Mouse (Mus musculus) megakaryocyte-erythroid progenitor cell, adult 5 weeks (primary cell): Measurements from ENCODE around the gene Gpld1. TPM values are rescaled to one million over a fixed set of nuclear protein-coding genes. Genes with fewer than 3 reads are reported as not detected.

ENCODE experiments used
- polyA plus RNA-seq: library from polyadenylated mRNA; stranded (reverse); fragments of >175 nt; gene quantifications from 2 replicates; pipeline ENCODE4 v1.2.3, GENCODE M21; 2012

The Gpld1 gene
- polyA plus RNA-seq: 0.12 and 0.13 TPM in 2 replicates

GRCm38 (mm10) chr13:24942512-24943282, at the start of gene Gpld1:
TSS of gene Gpld1 (plus strand) at chr13:24943152.

DNA sequence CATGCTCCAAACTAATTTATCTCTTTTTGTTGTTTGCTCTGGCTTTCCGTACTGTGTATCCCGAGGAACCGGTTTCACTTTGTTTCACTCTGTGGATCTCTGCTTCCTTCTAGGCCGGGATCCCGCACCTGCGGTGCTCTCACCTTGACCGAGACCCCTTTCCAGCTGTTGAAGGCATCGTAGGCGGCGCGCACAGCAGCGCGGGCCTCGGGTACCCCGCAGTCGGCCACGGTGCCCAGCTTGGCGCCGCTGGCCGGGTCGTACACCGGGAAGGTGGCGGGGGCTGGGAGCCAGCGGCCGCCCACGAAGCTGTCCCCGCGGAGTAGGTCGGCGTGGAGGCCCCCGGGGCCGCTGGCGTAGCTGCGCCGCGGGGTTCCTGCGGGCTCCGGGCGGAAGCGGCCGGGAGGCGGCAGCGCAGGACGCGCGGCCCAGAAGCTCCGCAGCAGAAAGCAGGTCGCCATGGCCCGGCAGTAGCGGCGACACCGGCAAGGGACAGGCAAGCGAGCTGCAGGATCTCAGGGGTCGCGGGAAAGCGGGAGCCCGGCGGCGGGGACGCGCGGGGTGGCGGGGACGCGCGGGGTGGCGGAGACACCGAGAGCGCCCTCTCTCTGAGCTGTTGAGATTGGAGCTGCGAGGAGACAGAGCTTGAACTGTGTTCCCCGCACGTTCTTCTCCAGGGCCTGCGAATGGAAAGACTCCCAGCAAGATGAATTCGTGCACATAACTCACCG, 5.7 kb upstream of the Gpld1 start, which contains the start of gene Aldh5a1:
Gene Aldh5a1, minus strand, starts transcription at position 554 of the 731 bp plus-strand sequence.

DNA sequence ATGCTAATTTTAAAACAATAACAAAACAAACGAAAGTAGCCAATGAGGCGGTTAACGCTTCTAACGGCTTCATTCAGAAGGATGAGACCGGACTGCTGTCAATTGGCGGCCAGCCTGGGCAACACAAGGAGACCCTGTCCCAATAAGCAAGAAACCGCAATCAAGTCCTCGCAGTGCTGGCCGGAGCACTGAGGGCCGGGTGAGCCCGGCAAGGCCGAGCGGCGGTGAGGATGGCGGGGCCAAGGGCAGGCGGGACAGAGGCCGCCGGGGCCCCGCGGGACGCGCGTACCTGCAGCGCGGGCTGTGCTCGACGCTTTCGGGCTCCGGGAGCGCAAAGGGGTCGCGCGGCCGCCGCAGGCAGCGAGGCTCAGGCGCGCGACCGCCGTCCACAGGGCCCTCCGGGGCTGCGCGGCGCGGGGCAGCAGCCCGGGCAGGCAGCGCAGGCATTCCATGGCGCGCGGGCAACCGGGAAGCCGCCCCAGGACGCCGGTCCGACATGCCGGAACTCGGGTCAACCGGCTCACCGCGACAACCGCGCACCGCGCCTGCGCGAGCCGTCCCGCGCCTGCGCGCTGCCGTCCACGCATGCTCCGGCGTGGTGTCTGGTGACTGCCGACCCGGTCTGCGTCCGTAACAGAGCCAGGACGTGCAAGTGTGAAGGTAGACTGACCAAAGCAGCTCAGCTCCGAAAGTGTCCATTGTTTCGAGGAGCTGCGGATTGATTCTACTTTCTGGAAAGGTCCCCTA, 77.0 kb downstream of the Gpld1 start, which contains the start of gene Mrs2:
Gene Mrs2, minus strand, starts transcription at position 587 of the 747 bp plus-strand sequence.

Other genes starting within 250 kb of the Gpld1 start
- not detected in 2 replicates for gene Armh2, start 201.9 kb upstream of the Gpld1 start, polyA plus RNA-seq
- gene Gmnn, start 181.2 kb upstream of the Gpld1 start, polyA plus RNA-seq: 9.4 and 11.4 TPM in 2 replicates
- gene BC005537, start 141.5 kb upstream of the Gpld1 start, polyA plus RNA-seq: 88.7 and 91.4 TPM in 2 replicates
- 28.5 and 33.7 TPM in 2 replicates for gene Acot13, start 111.6 kb upstream of the Gpld1 start, polyA plus RNA-seq
- gene Tdp2, start 111.5 kb upstream of the Gpld1 start, polyA plus RNA-seq: 52.3 and 65.6 TPM in 2 replicates
- not detected in 2 replicates for gene D130043K22Rik, start 98.0 kb upstream of the Gpld1 start, polyA plus RNA-seq
- gene Aldh5a1, start 5.5 kb upstream of the Gpld1 start, polyA plus RNA-seq: 0.57 and 0.64 TPM in 2 replicates
- 4.4 and 5.8 TPM in 2 replicates for gene Mrs2, start 77.2 kb downstream of the Gpld1 start, polyA plus RNA-seq
- gene Dcdc2a, start 112.9 kb downstream of the Gpld1 start, polyA plus RNA-seq: not detected in 2 replicates